Mouse (Mus musculus) liver, adult 2 months (tissue): ENCODE measurements around the gene Rarb.

Experiments used
- CTCF ChIP-seq: fragments of 200-500 bp; IDR thresholded peaks from 2 replicates; pipeline ENCODE4 v1.5.1; 2011; ENCODE audit warnings: low read depth, low read length, control low read depth
- POLR2A ChIP-seq: fragments of 200-500 bp; IDR thresholded peaks from 2 replicates; pipeline ENCODE4 v1.6.1; 2011; ENCODE audit warnings: low read length, control low read depth; ENCODE audit not compliant: insufficient read depth; ENCODE audit errors: extremely low read depth

DNA sequence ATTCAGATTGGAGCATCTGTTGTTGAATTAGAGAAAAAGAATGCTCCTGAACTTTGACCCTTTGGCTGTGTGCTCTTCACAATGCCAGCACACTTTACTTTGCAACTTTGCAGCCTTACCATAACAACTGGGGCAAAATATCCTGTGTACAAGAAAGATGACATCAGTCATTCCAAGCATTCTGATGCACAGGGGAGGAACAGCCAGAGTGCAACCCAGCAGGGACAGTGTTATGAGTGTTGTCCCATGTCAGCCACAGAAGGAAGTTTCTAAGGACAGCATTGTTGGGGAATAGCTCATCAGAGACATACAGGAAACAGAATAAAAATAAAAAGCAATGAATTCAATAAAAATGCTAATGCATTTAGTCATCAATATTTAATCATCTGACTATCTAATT lies 141.9 kb downstream of the Rarb start:
- no peak for TF ChIP-seq CTCF
- TF ChIP-seq POLR2A: no peak
